Mouse (Mus musculus) duodenum, adult 2 months (tissue): ENCODE results near the gene Cxcl17. TPM values are rescaled to one million over a fixed set of nuclear protein-coding genes. Genes with fewer than 3 reads are reported as not detected.

Experiments used
- polyA plus RNA-seq: library from polyadenylated mRNA; depleted of rRNA; stranded (reverse); fragments of >200 nt; gene quantifications from 2 replicates; pipeline ENCODE4 v1.2.3, GENCODE M21; 2012; ENCODE audit warnings: low replicate concordance; rRNA removed

The Cxcl17 gene
- 1.9 TPM in 1 of 2 replicates, not detected in the other for polyA plus RNA-seq

DNA sequence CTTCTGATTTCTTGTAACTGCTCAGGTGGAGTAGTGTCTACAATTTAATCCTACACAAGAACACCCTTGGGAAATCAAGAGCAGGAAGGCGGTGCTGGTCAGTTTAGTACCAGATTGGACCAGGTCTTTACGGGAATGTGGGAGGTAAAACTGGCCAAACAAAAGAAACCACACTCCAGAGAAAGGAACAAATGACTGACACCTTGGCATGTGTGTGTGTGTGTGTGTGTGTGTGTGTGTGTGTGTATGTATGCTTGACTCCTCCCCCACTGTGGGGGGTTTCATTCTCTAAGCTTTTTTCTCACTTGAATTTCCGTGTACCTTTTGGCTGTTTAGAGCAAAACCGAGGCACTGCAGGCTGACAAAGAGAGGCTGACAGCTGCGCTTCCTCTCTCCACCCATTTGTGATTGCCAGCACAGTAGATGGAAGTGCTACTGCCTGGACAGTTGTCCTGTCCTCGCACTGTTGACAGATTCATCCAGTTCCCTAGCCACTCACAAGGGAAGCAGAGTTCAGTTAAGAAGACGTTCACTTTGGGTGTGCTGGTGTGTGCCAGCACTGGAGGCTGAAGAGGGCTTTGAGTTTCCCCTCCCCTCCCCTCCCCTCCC, at the start of gene Cxcl17:
Gene Cxcl17 (minus strand): TSS at position 54 of the 609 bp plus-strand sequence.

DNA sequence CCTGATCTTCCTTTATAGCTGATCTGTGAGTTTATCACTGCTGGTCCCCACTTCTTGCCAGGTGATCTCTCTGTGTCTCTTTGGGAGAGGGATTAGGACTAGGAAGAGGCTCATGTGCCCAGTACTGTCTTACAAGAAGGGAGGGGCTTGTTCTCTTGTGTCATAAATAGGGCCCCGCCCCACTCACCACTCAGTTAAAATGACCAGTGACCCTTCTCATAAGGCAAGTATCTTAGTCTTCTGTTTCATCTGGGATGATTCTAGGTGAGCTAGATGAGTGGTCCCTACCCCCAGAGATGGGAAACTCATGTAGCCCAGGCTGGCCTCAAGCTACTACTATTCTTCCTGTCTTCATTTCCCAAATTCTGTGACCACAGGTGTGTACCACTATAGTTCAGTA, 14.1 kb downstream of the Cxcl17 start, which contains the start of gene Lipe:
Gene Lipe (minus strand): TSS at position 101 of the 400 bp plus-strand sequence.

GRCm38 (mm10) chr7:25369058-25369749, 43.5 kb downstream of the Cxcl17 start, which contains the start of gene Cnfn:
Gene Cnfn, minus strand, starts transcription at chr7:25369724.

Other genes with a start within 250 kb of the Cxcl17 start
- gene Pou2f2, start 233.2 kb downstream of the Cxcl17 start, polyA plus RNA-seq: 1.8 and 3.3 TPM in 2 replicates
- 45.9 and 104 TPM in 2 replicates for gene Dedd2, start 192.3 kb downstream of the Cxcl17 start, polyA plus RNA-seq
- 6.1 and 7.0 TPM in 2 replicates for gene Zfp526, start 191.5 kb downstream of the Cxcl17 start, polyA plus RNA-seq
- gene Gsk3a, start 175.0 kb downstream of the Cxcl17 start, polyA plus RNA-seq: 141 and 179 TPM in 2 replicates
- gene Erf, start 162.1 kb downstream of the Cxcl17 start, polyA plus RNA-seq: 40.7 and 44.2 TPM in 2 replicates
- 54.5 and 62.2 TPM in 2 replicates for gene Cic, start 145.2 kb downstream of the Cxcl17 start, polyA plus RNA-seq
- 86.5 and 148 TPM in 2 replicates for gene Pafah1b3, start 114.9 kb downstream of the Cxcl17 start, polyA plus RNA-seq
- 0.07 TPM in 1 of 2 replicates, not detected in the other for gene Prr19, start 111.5 kb downstream of the Cxcl17 start, polyA plus RNA-seq
- gene Tmem145, start 106.8 kb downstream of the Cxcl17 start, polyA plus RNA-seq: 0.64 and 1.5 TPM in 2 replicates
- 21.0 and 22.1 TPM in 2 replicates for gene Megf8, start 95.7 kb downstream of the Cxcl17 start, polyA plus RNA-seq
- gene Cnfn, start 43.2 kb downstream of the Cxcl17 start, polyA plus RNA-seq: 1.1 TPM in 1 of 2 replicates, not detected in the other
- 65.3 and 226 TPM in 2 replicates for gene Lipe, start 14.2 kb downstream of the Cxcl17 start, polyA plus RNA-seq
- 97.6 and 182 TPM in 2 replicates for gene Ceacam1, start 64.7 kb upstream of the Cxcl17 start, polyA plus RNA-seq
- gene Ceacam2, start 127.0 kb upstream of the Cxcl17 start, polyA plus RNA-seq: 0.36 and 0.39 TPM in 2 replicates
- gene Erich4, start 203.0 kb upstream of the Cxcl17 start, polyA plus RNA-seq: 16.9 and 32.4 TPM in 2 replicates
- gene Dmac2, start 206.5 kb upstream of the Cxcl17 start, polyA plus RNA-seq: 100 and 111 TPM in 2 replicates
- gene B3gnt8, start 213.8 kb upstream of the Cxcl17 start, polyA plus RNA-seq: 7.3 and 9.2 TPM in 2 replicates
- gene Bckdha, start 246.1 kb upstream of the Cxcl17 start, polyA plus RNA-seq: 116 and 127 TPM in 2 replicates
- 73.1 and 77.3 TPM in 2 replicates for gene Exosc5, start 246.3 kb upstream of the Cxcl17 start, polyA plus RNA-seq